Mouse (Mus musculus) stomach, embryonic 15.5 days (tissue): Measurements from ENCODE around the gene 4933407L21Rik. TPM values are rescaled to one million over a fixed set of nuclear protein-coding genes. Genes with fewer than 3 reads are reported as not detected.
"Not testable (repeated sequence)": the region's sequence is repeated elsewhere in the genome, so short reads cannot be mapped to it uniquely, and the experiment has no call there.

Experiments
- ATAC-seq: fragments of 200-750 bp; cut with Nextera tagmentation; 2 replicates; pipeline ENCODE4 v1.8.0; 2017; ENCODE audit warnings: low read depth, moderate number of reproducible peaks, moderate TSS enrichment; ENCODE audit not compliant: insufficient read depth, low FRiP score
- H3K27ac ChIP-seq: fragments of 300-500 bp; sonication (generic); 2 replicates; pipeline ENCODE4 v1.5.1; 2015; ENCODE audit warnings: mild to moderate bottlenecking, inconsistent platforms
- H3K27me3 ChIP-seq: fragments of 300-500 bp; sonication (generic); replicated peaks from 2 replicates; pipeline ENCODE4 v1.6.1; 2015; ENCODE audit warnings: inconsistent platforms
- H3K36me3 ChIP-seq: fragments of 300-500 bp; sonication (generic); 2 replicates; pipeline ENCODE4 v1.6.1; 2015; ENCODE audit warnings: inconsistent platforms
- H3K4me1 ChIP-seq: fragments of 300-500 bp; sonication (generic); 2 replicates; pipeline ENCODE4 v1.6.1; 2015; ENCODE audit warnings: inconsistent platforms
- H3K4me2 ChIP-seq: fragments of 300-500 bp; sonication (generic); 2 replicates; pipeline ENCODE4 v1.6.1; 2015; ENCODE audit warnings: mild to moderate bottlenecking, inconsistent platforms
- H3K4me3 ChIP-seq: fragments of 300-500 bp; sonication (generic); replicated peaks from 2 replicates; pipeline ENCODE4 v1.5.1; 2015; ENCODE audit warnings: inconsistent platforms
- H3K9ac ChIP-seq: fragments of 300-500 bp; sonication (generic); 2 replicates; pipeline ENCODE4 v1.6.1; 2015; ENCODE audit warnings: inconsistent platforms
- H3K9me3 ChIP-seq: fragments of 300-500 bp; sonication (generic); 2 replicates; pipeline ENCODE4 v1.6.1; 2016; ENCODE audit warnings: inconsistent platforms
- WGBS: fragments of 180-500 bp; shearing (Covaris S2); methylation state at CpG from one replicate; pipeline ENCODE4 v1.1.7; 2015; 5-methylcytosine and 5-hydroxymethylcytosine counted together
- polyA plus RNA-seq: library from polyadenylated mRNA; unstranded; fragments of >200 nt; fragmentation: Nextera tagmentation; extraction: Ambion mirVana; gene quantifications from 2 replicates; pipeline ENCODE4 v1.2.1, GENCODE M21; 2015

The 4933407L21Rik gene
- polyA plus RNA-seq, 1 experiment from 2014 or later, result 0.58 TPM

GRCm38 (mm10) chr1:85969519-85969918, 41.2 kb downstream of the 4933407L21Rik start:
- Histone ChIP-seq H3K4me3 (no peak overlapping the region), H3K4me2 (no peak overlapping the region), H3K4me1 (no peaks in the 10 kb centered on the region), H3K36me3 (no peaks in the 10 kb centered on the region), H3K27me3 (no peaks in the 10 kb centered on the region), H3K9ac (no peak overlapping the region), H3K27ac (no peak overlapping the region), H3K9me3 (no peaks in the 10 kb centered on the region)
- WGBS, result 70% methylated on average over 1 of the region's 1 CpGs
- no peak for ATAC-seq

DNA sequence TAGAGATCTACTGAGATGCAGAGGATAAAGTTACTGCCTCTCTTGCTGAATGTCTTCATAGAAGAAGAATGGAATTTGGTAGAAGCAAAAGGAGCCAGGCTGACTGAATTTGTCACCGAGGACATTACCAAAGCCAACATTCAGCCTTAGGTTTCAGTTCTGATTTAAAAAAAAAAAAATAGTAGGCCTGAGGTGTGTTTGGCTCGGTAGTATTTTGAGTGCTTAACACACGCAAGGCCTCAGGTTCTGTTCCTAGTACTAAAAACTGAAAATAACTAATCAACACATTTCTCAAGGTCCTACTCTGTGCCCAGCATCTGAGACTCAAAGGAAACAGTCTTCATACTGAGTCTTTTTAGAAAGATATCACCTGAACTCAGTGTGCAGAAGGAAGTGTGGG, 42.8 kb downstream of the 4933407L21Rik start:
- Histone ChIP-seq H3K27me3 (no peaks in the 10 kb centered on the region), H3K36me3 (no peaks in the 10 kb centered on the region), H3K4me3 (no peak overlapping the region), H3K9me3 (no peaks in the 10 kb centered on the region), H3K9ac (no peak overlapping the region), H3K4me2 (no peak overlapping the region), H3K4me1 (no peaks in the 10 kb centered on the region), H3K27ac (no peak overlapping the region)
- ATAC-seq, result no peak
- 85% methylated on average over 3 of the region's 3 CpGs for WGBS

DNA sequence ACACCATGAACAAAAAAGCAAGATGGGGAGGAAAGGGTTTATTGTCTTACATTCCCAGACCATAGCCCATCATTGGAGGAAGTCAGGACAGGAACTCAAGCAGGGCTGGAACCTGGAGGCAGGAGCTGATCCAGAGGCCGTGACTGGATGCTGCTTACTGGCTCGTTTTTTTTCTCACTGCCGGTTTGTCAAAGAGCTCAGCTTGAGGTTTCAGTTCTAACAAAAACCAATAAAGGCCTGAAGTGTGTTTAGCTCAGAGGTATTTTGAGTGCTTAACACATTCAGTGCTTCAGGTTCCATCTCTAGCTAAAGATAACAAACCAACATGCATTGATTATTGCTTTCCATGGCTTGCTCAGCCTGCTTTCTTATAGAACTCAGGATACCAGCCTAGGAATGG, 44.1 kb downstream of the 4933407L21Rik start:
- Histone ChIP-seq H3K27me3 (no peaks in the 10 kb centered on the region), H3K4me1 (no peaks in the 10 kb centered on the region), H3K36me3 (no peaks in the 10 kb centered on the region), H3K9me3 (no peaks in the 10 kb centered on the region), H3K4me2 (no peak overlapping the region), H3K9ac (no peak overlapping the region), H3K4me3 (no peak overlapping the region), H3K27ac (no peak overlapping the region)
- no peak for ATAC-seq
- WGBS, result 62% methylated on average over 3 of the region's 3 CpGs

DNA sequence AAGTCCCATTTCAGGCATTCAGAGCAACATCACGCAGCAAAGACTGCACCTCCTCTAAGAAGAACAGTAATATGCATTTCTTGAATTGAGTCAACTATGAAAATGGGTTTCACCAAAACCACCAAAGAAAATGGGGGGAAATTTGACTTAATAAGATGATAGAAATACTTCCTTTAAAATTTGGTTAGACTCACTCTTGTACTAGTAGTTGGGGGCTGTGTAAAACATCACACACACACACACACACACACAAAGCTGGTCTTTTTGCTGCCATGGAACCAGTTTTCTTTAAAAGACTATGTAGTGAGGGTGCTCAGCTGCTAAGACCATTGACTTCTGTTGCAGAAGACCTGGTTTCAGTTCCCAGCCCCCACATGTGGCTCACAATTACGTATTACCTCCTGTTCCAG, 45.2 kb downstream of the 4933407L21Rik start:
- Histone ChIP-seq H3K9ac (no peak overlapping the region), H3K4me2 (no peak overlapping the region), H3K4me1 (no peaks in the 10 kb centered on the region), H3K4me3 (no peak overlapping the region), H3K9me3 (no peaks in the 10 kb centered on the region), H3K27me3 (no peaks in the 10 kb centered on the region), H3K36me3 (no peaks in the 10 kb centered on the region), H3K27ac (no peak overlapping the region)
- WGBS, result 82% methylated on average over 2 of the region's 2 CpGs
- ATAC-seq, result no peak

GRCm38 (mm10) chr1:85977709-85978108, 49.4 kb downstream of the 4933407L21Rik start:
- WGBS, result 66% methylated on average over 3 of the region's 3 CpGs
- Histone ChIP-seq H3K4me3 (no peak overlapping the region), H3K27ac (no peak overlapping the region), H3K27me3 (no peaks in the 10 kb centered on the region), H3K36me3 (no peaks in the 10 kb centered on the region), H3K4me1 (no peaks in the 10 kb centered on the region), H3K9ac (no peak overlapping the region), H3K9me3 (no peaks in the 10 kb centered on the region), H3K4me2 (no peak overlapping the region)
- no peak for ATAC-seq

GRCm38 (mm10) chr1:85981738-85982357, 53.6 kb downstream of the 4933407L21Rik start:
- no peak overlapping the region for H3K4me2 ChIP-seq
- H3K36me3 ChIP-seq, result no peaks in the 10 kb centered on the region
- H3K4me1 ChIP-seq, result no peaks in the 10 kb centered on the region
- WGBS, result 52% methylated on average over 7 of the region's 7 CpGs
- no peak overlapping the region for H3K27ac ChIP-seq
- no peak overlapping the region for H3K4me3 ChIP-seq
- H3K9me3 ChIP-seq, result no peaks in the 10 kb centered on the region
- H3K9ac ChIP-seq, result no peak overlapping the region
- ATAC-seq, result no peak
- no peaks in the 10 kb centered on the region for H3K27me3 ChIP-seq

- H3K27ac ChIP-seq, result no peak overlapping the region
- 84% methylated on average over 3 of the region's 3 CpGs for WGBS
- no peaks in the 10 kb centered on the region for H3K36me3 ChIP-seq
- ATAC-seq, result no peak
- no peaks in the 10 kb centered on the region for H3K4me1 ChIP-seq
- no peaks in the 10 kb centered on the region for H3K9me3 ChIP-seq
- no peaks in the 10 kb centered on the region for H3K27me3 ChIP-seq
- H3K4me2 ChIP-seq, result no peak overlapping the region
- no peak overlapping the region for H3K4me3 ChIP-seq
- no peak overlapping the region for H3K9ac ChIP-seq
Observed at GRCm38 (mm10) chr1:85985784-85986183, 57.5 kb downstream of the 4933407L21Rik start.

DNA sequence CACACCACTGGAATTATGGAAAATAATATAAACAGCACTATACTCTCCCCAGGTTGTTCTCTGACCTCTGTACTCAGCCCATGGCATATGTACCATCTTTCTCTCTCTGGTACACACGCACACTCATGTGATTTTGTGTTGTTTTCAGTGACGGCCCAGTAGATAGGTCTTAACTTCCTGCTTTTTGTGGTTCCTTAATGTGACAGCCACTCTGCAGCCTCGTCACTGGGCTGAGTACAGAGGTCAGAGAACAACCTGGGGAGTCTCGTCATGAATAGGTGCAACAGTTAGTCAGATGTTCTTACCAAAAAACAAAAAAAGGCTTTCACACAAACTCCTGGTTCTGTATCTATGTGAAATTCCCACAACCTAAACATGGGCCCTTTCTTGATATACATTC, 60.1 kb downstream of the 4933407L21Rik start:
- no peaks in the 10 kb centered on the region for H3K36me3 ChIP-seq
- 52% methylated on average over 4 of the region's 4 CpGs for WGBS
- no peak for ATAC-seq

GRCm38 (mm10) chr1:85988882-85989281, 60.6 kb downstream of the 4933407L21Rik start:
- H3K27ac ChIP-seq, H3K4me3 ChIP-seq, H3K4me2 ChIP-seq, H3K36me3 ChIP-seq, H3K9me3 ChIP-seq, H3K4me1 ChIP-seq, H3K27me3 ChIP-seq, ATAC-seq, H3K9ac ChIP-seq: not testable (repeated sequence)
- WGBS, result 72% methylated on average over 4 of the region's 4 CpGs

More for the DNA sequence above, 60.1 kb downstream of the 4933407L21Rik start:
- H3K4me2 ChIP-seq, result no peak overlapping the region
- H3K9ac ChIP-seq, result no peak overlapping the region
- no peaks in the 10 kb centered on the region for H3K9me3 ChIP-seq
- H3K4me1 ChIP-seq, result no peaks in the 10 kb centered on the region
- no peak overlapping the region for H3K4me3 ChIP-seq
- H3K27ac ChIP-seq, result no peak overlapping the region
- no peaks in the 10 kb centered on the region for H3K27me3 ChIP-seq

Other genes with a start within 250 kb of the 4933407L21Rik start
- gene A630001G21Rik, start 149.8 kb upstream of the 4933407L21Rik start, polyA plus RNA-seq, result 1.4 and 1.7 TPM in 2 replicates
- gene Cab39, start 135.0 kb upstream of the 4933407L21Rik start, polyA plus RNA-seq, result 30.6 and 31.4 TPM in 2 replicates
- gene Itm2c, start 34.2 kb upstream of the 4933407L21Rik start, polyA plus RNA-seq, result 165 and 178 TPM in 2 replicates
- gene Gpr55, start 32.5 kb downstream of the 4933407L21Rik start, polyA plus RNA-seq, result 0.04 and 0.05 TPM in 2 replicates
- gene Spata3, start 88.3 kb downstream of the 4933407L21Rik start, polyA plus RNA-seq, result not detected in 2 replicates
- gene 2810459M11Rik, start 117.4 kb downstream of the 4933407L21Rik start, polyA plus RNA-seq, result 4.7 and 5.9 TPM in 2 replicates
- gene Psmd1, start 135.9 kb downstream of the 4933407L21Rik start, polyA plus RNA-seq, result 147 and 158 TPM in 2 replicates
- 1.2 TPM in 2 replicates for gene Htr2b, start 183.5 kb downstream of the 4933407L21Rik start, polyA plus RNA-seq
- gene Gm21972, start 205.2 kb downstream of the 4933407L21Rik start, polyA plus RNA-seq, result not detected in 2 replicates
- 18.3 and 20.5 TPM in 2 replicates for gene Armc9, start 226.3 kb downstream of the 4933407L21Rik start, polyA plus RNA-seq